Mouse (Mus musculus) limb, embryonic 14.5 days (tissue): ENCODE data around the gene Gstk1. TPM values are rescaled to one million over a fixed set of nuclear protein-coding genes. Genes with fewer than 3 reads are reported as not detected.

Experiments
- ATAC-seq: fragments of 200-750 bp; cut with Nextera tagmentation; 2 replicates; pipeline ENCODE4 v1.8.0; 2017; ENCODE audit warnings: low read depth, moderate number of reproducible peaks, moderate TSS enrichment; ENCODE audit not compliant: low FRiP score
- DNase-seq: peaks from one replicate; pipeline ENCODE4 v3.0.0-alpha.2; 2015; ENCODE audit warnings: low spot score
- H3K27ac ChIP-seq: fragments of 300-500 bp; sonication (generic); replicated peaks from 2 replicates; pipeline ENCODE4 v1.5.1; 2014; ENCODE audit warnings: low read depth, mild to moderate bottlenecking, low read length, moderate library complexity, mixed read lengths
- H3K27me3 ChIP-seq: fragments of 300-500 bp; sonication (generic); 2 replicates; pipeline ENCODE4 v1.6.1; 2014; ENCODE audit warnings: low read length, mixed read lengths; ENCODE audit not compliant: control insufficient read depth, insufficient read depth
- H3K36me3 ChIP-seq: fragments of 300-500 bp; sonication (generic); 2 replicates; pipeline ENCODE4 v1.6.1; 2014; ENCODE audit warnings: mild to moderate bottlenecking, low read length, moderate library complexity, mixed read lengths; ENCODE audit not compliant: control insufficient read depth, insufficient read depth
- H3K4me1 ChIP-seq: fragments of 300-500 bp; sonication (generic); 2 replicates; pipeline ENCODE4 v1.6.1; 2014; ENCODE audit warnings: antibody characterized with exemption, low read length, mixed read lengths; ENCODE audit not compliant: control insufficient read depth, insufficient read depth
- H3K4me2 ChIP-seq: fragments of 300-500 bp; sonication (generic); replicated peaks from 2 replicates; pipeline ENCODE4 v1.6.1; 2014; ENCODE audit warnings: low read depth, mild to moderate bottlenecking, low read length, moderate library complexity; ENCODE audit not compliant: severe bottlenecking
- H3K4me3 ChIP-seq: fragments of 300-500 bp; sonication (generic); replicated peaks from 2 replicates; pipeline ENCODE4 v1.5.1; 2014; ENCODE audit warnings: low read length
- H3K9ac ChIP-seq: fragments of 300-500 bp; sonication (generic); 2 replicates; pipeline ENCODE4 v1.6.1; 2014; ENCODE audit warnings: mild to moderate bottlenecking, low read depth, low read length, moderate library complexity; ENCODE audit not compliant: severe bottlenecking
- H3K9me3 ChIP-seq: fragments of 300-500 bp; sonication (generic); 2 replicates; pipeline ENCODE4 v1.6.1; 2016; ENCODE audit warnings: low read length; ENCODE audit not compliant: control insufficient read depth
- POLR2A ChIP-seq: fragments of 200-500 bp; IDR thresholded peaks from 2 replicates; pipeline ENCODE4 v1.8.0; 2012; ENCODE audit warnings: inconsistent platforms, mild to moderate bottlenecking, moderate library complexity, borderline replicate concordance; ENCODE audit not compliant: insufficient read depth, insufficient read length; ENCODE audit errors: extremely low read depth
- WGBS: fragments of 180-500 bp; shearing (Covaris S2); extraction: QIAGEN DNeasy Blood & Tissue Kit; methylation state at CpG from one replicate; pipeline ENCODE4 v1.1.7; 2014; 5-methylcytosine and 5-hydroxymethylcytosine counted together
- polyA plus RNA-seq, 2 experiments: library from polyadenylated mRNA; depleted of rRNA in 1 of 2; stranded (reverse) in 1 of 2; unstranded in 1 of 2; fragments of >200 nt; fragmentation: Nextera tagmentation in 1 of 2; extraction: Ambion mirVana in 1 of 2; gene quantifications; 2 replicates each; pipeline versions ENCODE4 v1.2.1 to v1.2.3; 2012 to 2014

Gstk1 gene
- polyA plus RNA-seq, 2 experiments, result 16.7 to 17.9 TPM

DNA sequence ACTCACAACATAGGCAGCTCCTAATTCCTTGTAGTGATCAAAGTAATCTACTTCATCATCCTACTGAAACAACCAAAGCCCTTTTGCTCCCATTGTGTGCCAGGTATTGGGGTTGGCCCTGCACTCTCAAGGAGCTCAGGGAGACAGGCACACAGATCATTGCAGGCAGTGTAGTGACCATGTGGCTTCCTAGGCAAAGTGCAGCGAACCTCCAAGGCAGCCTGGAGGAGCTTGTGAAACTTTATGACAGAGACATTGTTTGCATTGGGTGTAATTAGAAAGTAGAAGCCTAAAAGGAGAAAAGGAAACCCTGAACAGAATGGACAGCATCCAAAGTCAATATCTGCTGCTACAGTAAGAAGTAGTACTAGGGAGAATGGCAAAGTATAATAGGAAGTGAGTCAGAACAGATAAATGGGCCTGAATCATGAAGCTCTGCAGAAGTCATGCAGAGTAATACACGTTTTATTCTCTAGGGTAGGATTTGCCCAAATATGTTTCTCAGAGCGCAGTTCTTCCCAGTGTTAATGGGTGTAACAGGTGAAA lies 49.9 kb downstream of the Gstk1 start:
- H3K27me3 ChIP-seq, result no peaks in the 10 kb centered on the region
- no peak for TF ChIP-seq POLR2A
- 61% methylated on average over 3 of the region's 3 CpGs for WGBS
- H3K4me3 ChIP-seq, result no peak overlapping the region
- H3K4me1 ChIP-seq, result no peaks in the 10 kb centered on the region; the same call in none of the 2 replicates
- no peaks in the 10 kb centered on the region for H3K9me3 ChIP-seq
- H3K4me2 ChIP-seq, result no peak overlapping the region
- H3K9ac ChIP-seq, result no peak overlapping the region
- no peak for ATAC-seq
- no peaks in the 10 kb centered on the region for H3K36me3 ChIP-seq
- DNase-seq, result no peak
- no peak overlapping the region for H3K27ac ChIP-seq

DNA sequence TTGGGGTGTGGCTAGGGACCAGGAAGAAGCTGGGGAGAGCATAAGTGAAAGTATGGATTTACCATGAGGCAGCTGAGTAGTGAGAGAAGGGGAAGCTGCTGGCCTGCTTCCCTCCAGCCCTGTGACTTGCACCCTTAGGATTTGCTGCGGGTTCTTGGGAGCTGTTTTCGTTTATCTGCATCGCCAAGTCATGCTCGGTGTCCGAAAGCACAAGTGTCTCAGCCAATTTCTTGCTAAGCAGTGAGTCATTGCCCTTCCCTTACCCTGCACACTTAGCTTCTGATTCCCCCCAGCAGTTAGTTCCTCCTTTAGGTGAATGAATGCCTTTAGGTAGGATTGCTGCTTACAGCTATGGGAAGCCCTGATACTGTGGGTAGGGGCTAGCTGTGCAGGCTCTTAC lies 53.6 kb downstream of the Gstk1 start:
- H3K36me3 ChIP-seq, result no peaks in the 10 kb centered on the region
- H3K9ac ChIP-seq, result no peak overlapping the region
- H3K27me3 ChIP-seq, result no peaks in the 10 kb centered on the region
- no peak overlapping the region for H3K27ac ChIP-seq
- no peak overlapping the region for H3K4me2 ChIP-seq
- ATAC-seq (no peak), DNase-seq (no peak)
- no peaks in the 10 kb centered on the region; the same call in none of the 2 replicates for H3K4me1 ChIP-seq
- no peak for TF ChIP-seq POLR2A
- H3K9me3 ChIP-seq, result no peaks in the 10 kb centered on the region
- WGBS, result 84% methylated on average over 5 of the region's 5 CpGs
- H3K4me3 ChIP-seq, result no peak overlapping the region

Other genes starting within 250 kb of the Gstk1 start
- gene Sva, start 207.5 kb upstream of the Gstk1 start, polyA plus RNA-seq (2012; rRNA removed), result not detected in 2 replicates
- not detected in 2 replicates for gene Sva, start 207.5 kb upstream of the Gstk1 start, polyA plus RNA-seq (2014; fragmentation: Nextera tagmentation; extraction: Ambion mirVana)
- gene Tas2r139, start 105.0 kb upstream of the Gstk1 start, polyA plus RNA-seq (2012; rRNA removed), result not detected in 2 replicates
- gene Tas2r139, start 105.0 kb upstream of the Gstk1 start, polyA plus RNA-seq (2014; fragmentation: Nextera tagmentation; extraction: Ambion mirVana), result not detected in 2 replicates
- not detected in 2 replicates for gene Tas2r144, start 30.6 kb upstream of the Gstk1 start, polyA plus RNA-seq (2012; rRNA removed)
- not detected in 2 replicates for gene Tas2r144, start 30.6 kb upstream of the Gstk1 start, polyA plus RNA-seq (2014; fragmentation: Nextera tagmentation; extraction: Ambion mirVana)
- gene Tmem139, start 16.0 kb downstream of the Gstk1 start, polyA plus RNA-seq (2012; rRNA removed), result 1.2 and 1.3 TPM in 2 replicates
- gene Tmem139, start 16.0 kb downstream of the Gstk1 start, polyA plus RNA-seq (2014; fragmentation: Nextera tagmentation; extraction: Ambion mirVana), result 1.1 and 1.2 TPM in 2 replicates
- 78.1 and 102 TPM in 2 replicates for gene Casp2, start 19.1 kb downstream of the Gstk1 start, polyA plus RNA-seq (2012; rRNA removed)
- gene Casp2, start 19.1 kb downstream of the Gstk1 start, polyA plus RNA-seq (2014; fragmentation: Nextera tagmentation; extraction: Ambion mirVana), result 53.3 and 54.9 TPM in 2 replicates
- gene Clcn1, start 40.8 kb downstream of the Gstk1 start, polyA plus RNA-seq (2012; rRNA removed), result 1.9 TPM in 2 replicates
- gene Clcn1, start 40.8 kb downstream of the Gstk1 start, polyA plus RNA-seq (2014; fragmentation: Nextera tagmentation; extraction: Ambion mirVana), result 0.29 and 0.61 TPM in 2 replicates
- 2.9 and 3.6 TPM in 2 replicates for gene Fam131b, start 78.7 kb downstream of the Gstk1 start, polyA plus RNA-seq (2012; rRNA removed)
- 0.29 and 0.47 TPM in 2 replicates for gene Fam131b, start 78.7 kb downstream of the Gstk1 start, polyA plus RNA-seq (2014; fragmentation: Nextera tagmentation; extraction: Ambion mirVana)
- gene Zyx, start 103.7 kb downstream of the Gstk1 start, polyA plus RNA-seq (2012; rRNA removed), result 176 and 232 TPM in 2 replicates
- 152 and 159 TPM in 2 replicates for gene Zyx, start 103.7 kb downstream of the Gstk1 start, polyA plus RNA-seq (2014; fragmentation: Nextera tagmentation; extraction: Ambion mirVana)
- 17.7 and 18.3 TPM in 2 replicates for gene Epha1, start 127.3 kb downstream of the Gstk1 start, polyA plus RNA-seq (2012; rRNA removed)
- gene Epha1, start 127.3 kb downstream of the Gstk1 start, polyA plus RNA-seq (2014; fragmentation: Nextera tagmentation; extraction: Ambion mirVana), result 7.4 and 8.8 TPM in 2 replicates
- 0.17 and 0.28 TPM in 2 replicates for gene Tas2r143, start 154.3 kb downstream of the Gstk1 start, polyA plus RNA-seq (2012; rRNA removed)
- gene Tas2r143, start 154.3 kb downstream of the Gstk1 start, polyA plus RNA-seq (2014; fragmentation: Nextera tagmentation; extraction: Ambion mirVana), result not detected in 2 replicates
- 0.11 TPM in 1 of 2 replicates, not detected in the other for gene Tas2r135, start 159.5 kb downstream of the Gstk1 start, polyA plus RNA-seq (2012; rRNA removed)
- not detected in 2 replicates for gene Tas2r135, start 159.5 kb downstream of the Gstk1 start, polyA plus RNA-seq (2014; fragmentation: Nextera tagmentation; extraction: Ambion mirVana)
- gene Tas2r126, start 188.6 kb downstream of the Gstk1 start, polyA plus RNA-seq (2012; rRNA removed), result not detected in 2 replicates
- not detected in 2 replicates for gene Tas2r126, start 188.6 kb downstream of the Gstk1 start, polyA plus RNA-seq (2014; fragmentation: Nextera tagmentation; extraction: Ambion mirVana)
- not detected in 2 replicates for gene Olfr458, start 219.3 kb downstream of the Gstk1 start, polyA plus RNA-seq (2012; rRNA removed)
- gene Olfr458, start 219.3 kb downstream of the Gstk1 start, polyA plus RNA-seq (2014; fragmentation: Nextera tagmentation; extraction: Ambion mirVana), result not detected in 2 replicates
- not detected in 2 replicates for gene Olfr457, start 230.4 kb downstream of the Gstk1 start, polyA plus RNA-seq (2012; rRNA removed)
- 0.07 TPM in 1 of 2 replicates, not detected in the other for gene Olfr457, start 230.4 kb downstream of the Gstk1 start, polyA plus RNA-seq (2014; fragmentation: Nextera tagmentation; extraction: Ambion mirVana)
- not detected in 2 replicates for gene Olfr456, start 241.3 kb downstream of the Gstk1 start, polyA plus RNA-seq (2012; rRNA removed)
- not detected in 2 replicates for gene Olfr456, start 241.3 kb downstream of the Gstk1 start, polyA plus RNA-seq (2014; fragmentation: Nextera tagmentation; extraction: Ambion mirVana)